Mouse (Mus musculus): ENCODE measurements around the gene Cd4. TPM values are rescaled to one million over a fixed set of nuclear protein-coding genes. Genes with fewer than 3 reads are reported as not detected.

Gene Cd4
- total and polyA plus RNA-seq, 2 experiments: 0.46 to 0.83 TPM

DNA sequence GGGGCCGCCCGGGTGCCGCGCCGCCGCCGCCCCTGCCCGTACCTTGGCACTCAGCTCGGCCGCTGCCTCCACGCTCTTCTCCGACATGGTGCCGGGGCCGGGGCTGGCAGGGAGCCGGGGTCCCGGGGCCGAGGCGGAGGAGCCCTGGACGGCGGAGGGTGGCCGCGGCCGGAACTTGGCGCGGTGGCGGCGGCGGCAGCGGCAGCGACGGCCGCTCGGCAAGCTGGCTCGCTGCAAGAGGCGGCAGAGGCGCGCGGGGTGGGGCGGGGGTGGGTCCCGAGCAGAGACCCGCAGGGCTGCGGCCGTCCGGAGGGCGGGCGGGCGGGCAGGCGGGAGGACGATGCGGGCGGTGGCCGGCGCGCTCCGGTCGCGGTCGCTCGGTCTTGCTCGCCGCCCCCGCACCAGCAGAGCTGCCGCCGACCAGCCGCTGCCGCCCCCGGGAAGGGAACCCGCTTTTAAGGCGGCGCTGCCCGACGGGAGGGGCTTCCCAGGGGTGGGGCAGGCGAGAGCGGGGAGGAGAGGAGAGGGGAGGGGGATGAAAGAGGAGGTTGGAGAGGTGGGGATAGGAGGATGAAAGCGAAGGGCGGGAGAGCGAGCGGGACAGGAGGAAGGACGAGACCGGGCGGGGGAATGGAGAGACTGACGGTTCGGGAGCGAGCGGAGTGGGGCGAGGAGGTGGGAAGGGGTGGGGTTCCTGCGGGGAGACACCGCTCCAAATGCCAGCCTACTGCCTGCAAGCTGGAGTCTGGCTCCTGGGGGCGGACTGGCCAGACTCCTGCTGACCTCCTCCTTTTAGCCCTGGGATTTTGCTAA, 29.7 kb upstream of the Cd4 start:
- peak overlapping the region; percentile 100 for H3K9ac ChIP-seq (ENCODE audit: low read depth, low read length)
- TF ChIP-seq POLR2A (IDR thresholded peaks at IDR 0.05; ENCODE audit: extremely low read depth, insufficient read depth, low read length) (peak; percentile 96), CTCF (IDR thresholded peaks at IDR 0.05; ENCODE audit: low read depth, low read length) (no peak)
- H3K27ac ChIP-seq (replicated peaks; ENCODE audit: insufficient read depth, low read depth, low read length): peak overlapping the region; percentile 92
- DNase-seq (ENCODE audit: extremely low read depth, low read depth, low spot score): peak; percentile 96
- H3K4me1 ChIP-seq (ENCODE audit: control insufficient read depth, insufficient read depth, low read length): peaks cover 34% of the 10 kb centered on the region
- no peaks in the 10 kb centered on the region for H3K27me3 ChIP-seq (ENCODE audit: control insufficient read depth, insufficient read depth, low read length)
- WGBS: 1% methylated on average over 63 of the region's 89 CpGs
- peak overlapping the region; percentile 95 for H3K4me3 ChIP-seq (ENCODE audit: insufficient read depth, low read depth, low read length)
- H3K36me3 ChIP-seq (ENCODE audit: control insufficient read depth, insufficient read depth, low read length): peaks cover 8% of the 10 kb centered on the region; the same call in 1 of the 2 replicates
- peaks cover 2% of the 10 kb centered on the region; the same call in 1 of the 2 replicates for H3K79me2 ChIP-seq (ENCODE audit: control insufficient read depth, insufficient read depth, low read length)

- WGBS: 2% methylated on average over 61 of the region's 67 CpGs
- DNase-seq (ENCODE audit: extremely low read depth, low read depth, low spot score): no peak
- peaks cover 8% of the 10 kb centered on the region; the same call in 1 of the 2 replicates for H3K36me3 ChIP-seq (ENCODE audit: control insufficient read depth, insufficient read depth, low read length)
- H3K27ac ChIP-seq (replicated peaks; ENCODE audit: insufficient read depth, low read depth, low read length): peak overlapping the region; percentile 94
- TF ChIP-seq CTCF (IDR thresholded peaks at IDR 0.05; ENCODE audit: low read depth, low read length): peak; percentile 81
- 0 out of 2 replicates have a peak, but pooled peaks have one; percentile 26 for TF ChIP-seq POLR2A (IDR thresholded peaks at IDR 0.05; ENCODE audit: extremely low read depth, insufficient read depth, low read length)
- H3K27me3 ChIP-seq (ENCODE audit: control insufficient read depth, insufficient read depth, low read length): no peaks in the 10 kb centered on the region
- H3K9ac ChIP-seq (ENCODE audit: low read depth, low read length): peak overlapping the region; percentile 100
- peaks cover 2% of the 10 kb centered on the region; the same call in 1 of the 2 replicates for H3K79me2 ChIP-seq (ENCODE audit: control insufficient read depth, insufficient read depth, low read length)
- H3K4me1 ChIP-seq (ENCODE audit: control insufficient read depth, insufficient read depth, low read length): peaks cover 34% of the 10 kb centered on the region
- peak overlapping the region; percentile 95 for H3K4me3 ChIP-seq (ENCODE audit: insufficient read depth, low read depth, low read length)
Measured at GRCm38 (mm10) chr6:124916695-124917517, 28.9 kb upstream of the Cd4 start.

DNA sequence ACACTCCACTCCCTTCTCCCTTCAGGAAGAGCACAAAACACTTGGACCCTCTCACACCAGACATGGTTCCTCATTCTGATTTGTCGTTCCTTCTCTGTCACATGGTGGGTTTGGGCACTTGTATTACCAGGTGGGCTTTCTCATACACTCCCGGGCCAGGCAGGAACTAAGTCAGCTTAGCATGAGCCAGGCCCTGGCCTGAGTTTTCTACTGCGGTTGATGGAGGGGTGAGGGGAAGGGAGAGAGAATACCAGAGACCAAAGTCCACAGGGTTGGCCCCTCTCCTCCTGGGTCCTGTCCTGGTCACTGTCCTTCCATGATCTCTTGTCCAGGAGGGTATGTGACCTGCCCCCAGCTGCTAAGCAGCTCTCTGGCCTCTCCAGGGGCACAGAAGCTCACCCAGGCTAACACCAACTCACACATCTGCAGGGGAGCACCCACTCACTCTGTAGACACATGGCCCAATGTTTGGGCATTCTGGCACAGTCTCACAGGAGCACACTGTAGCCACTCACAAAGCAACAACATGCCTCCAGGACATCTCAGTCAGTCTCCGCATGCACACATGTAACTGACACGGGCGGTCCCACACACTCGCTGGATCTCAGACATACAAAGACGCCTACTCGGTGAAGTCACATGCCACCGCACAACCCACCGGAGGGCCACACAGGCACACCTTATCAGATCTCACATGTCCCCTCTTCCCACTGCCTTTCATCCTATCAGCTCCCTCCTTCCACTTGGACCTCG, 28.1 kb upstream of the Cd4 start:
- no peak for TF ChIP-seq CTCF (IDR thresholded peaks at IDR 0.05; ENCODE audit: low read depth, low read length)
- peak; percentile 67 for TF ChIP-seq POLR2A (IDR thresholded peaks at IDR 0.05; ENCODE audit: extremely low read depth, insufficient read depth, low read length)
- Histone ChIP-seq H3K4me1 (ENCODE audit: control insufficient read depth, insufficient read depth, low read length) (peaks cover 31% of the 10 kb centered on the region), H3K4me3 (ENCODE audit: insufficient read depth, low read depth, low read length) (peak overlapping the region; percentile 95), H3K27me3 (ENCODE audit: control insufficient read depth, insufficient read depth, low read length) (no peaks in the 10 kb centered on the region), H3K79me2 (ENCODE audit: control insufficient read depth, insufficient read depth, low read length) (peaks cover 2% of the 10 kb centered on the region; the same call in 1 of the 2 replicates), H3K36me3 (ENCODE audit: control insufficient read depth, insufficient read depth, low read length) (peaks cover 8% of the 10 kb centered on the region; the same call in 1 of the 2 replicates), H3K27ac (replicated peaks; ENCODE audit: insufficient read depth, low read depth, low read length) (peak overlapping the region; percentile 94), H3K9ac (ENCODE audit: low read depth, low read length) (peak overlapping the region; percentile 100)
- peak; percentile 92 for DNase-seq (ENCODE audit: extremely low read depth, low read depth, low spot score)
- 6% methylated on average over 12 of the region's 12 CpGs for WGBS

GRCm38 (mm10) chr6:124915160-124915941, 27.3 kb upstream of the Cd4 start:
- H3K4me3 ChIP-seq (ENCODE audit: insufficient read depth, low read depth, low read length): peak overlapping the region; percentile 95
- H3K27me3 ChIP-seq (ENCODE audit: control insufficient read depth, insufficient read depth, low read length): no peaks in the 10 kb centered on the region
- no peak for DNase-seq (ENCODE audit: extremely low read depth, low read depth, low spot score)
- WGBS: 22% methylated on average over 22 of the region's 22 CpGs
- H3K36me3 ChIP-seq (ENCODE audit: control insufficient read depth, insufficient read depth, low read length): peaks cover 8% of the 10 kb centered on the region; the same call in 1 of the 2 replicates
- no peak for TF ChIP-seq CTCF (IDR thresholded peaks at IDR 0.05; ENCODE audit: low read depth, low read length)
- TF ChIP-seq POLR2A (IDR thresholded peaks at IDR 0.05; ENCODE audit: extremely low read depth, insufficient read depth, low read length): 0 out of 2 replicates have a peak, but pooled peaks have one; percentile 27
- peaks cover 2% of the 10 kb centered on the region; the same call in 1 of the 2 replicates for H3K79me2 ChIP-seq (ENCODE audit: control insufficient read depth, insufficient read depth, low read length)
- H3K4me1 ChIP-seq (ENCODE audit: control insufficient read depth, insufficient read depth, low read length): peaks cover 28% of the 10 kb centered on the region
- H3K27ac ChIP-seq (replicated peaks; ENCODE audit: insufficient read depth, low read depth, low read length): peak overlapping the region; percentile 94
- peak overlapping the region; percentile 100 for H3K9ac ChIP-seq (ENCODE audit: low read depth, low read length)
